Comparison of ENCODE assay signal across 8 mouse cellular contexts in the genomic region with DNA sequence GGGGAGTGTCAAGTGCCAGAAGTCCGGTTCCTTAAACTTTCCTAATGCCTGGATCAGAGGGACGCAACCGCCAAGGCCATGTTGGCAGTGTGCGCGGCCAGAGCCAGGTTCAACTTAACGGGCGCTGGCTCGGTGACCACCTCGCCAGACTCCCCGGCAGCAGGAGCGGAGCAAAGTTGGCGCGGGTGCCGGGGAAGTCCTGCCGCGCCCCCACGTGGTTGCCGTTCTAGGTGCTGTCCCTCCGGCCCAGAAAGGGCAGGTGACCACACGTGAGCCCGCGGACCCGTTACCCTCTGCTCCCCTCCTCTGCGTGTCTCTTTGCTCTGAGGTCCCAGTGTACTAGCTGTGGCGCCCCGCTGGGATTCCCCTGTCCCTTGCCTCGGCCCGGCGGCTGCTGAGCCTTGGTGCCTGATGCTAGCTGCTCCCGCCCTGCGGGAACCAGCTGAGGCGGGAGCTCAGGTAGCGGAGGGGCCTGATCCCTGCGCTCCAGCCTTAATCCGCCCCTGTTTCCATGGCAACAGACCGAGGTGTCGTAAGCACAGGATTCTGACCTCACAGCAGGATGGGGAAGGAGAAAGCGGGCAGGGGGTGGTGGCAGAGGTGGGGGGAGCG. TPM values are rescaled to one million over a fixed set of nuclear protein-coding genes. Genes with fewer than 3 reads are reported as not detected.
A peak's percentile ranks its signal among the peaks of the same experiment; 100 is the strongest.
DNase-seq lines count a peak whose midpoint lies in the region; ATAC-seq and TF ChIP-seq lines count a peak whose summit lies in the region.
"Had no signal": no experiment of that assay in that cellular context is flagged by ENCODE, and none has a peak within 500 bp of the region (broad histone marks: within the 10 kb centered on the region; RNA-seq: fewer than 3 reads in every experiment).

No protein-coding gene starts in this region.

- ATAC-seq in heart, embryonic 14.5 days (ENCODE audit: insufficient number of reproducible peaks, insufficient read depth, low FRiP score, low read depth): no peak
- peak; percentile 22; the same call in 1 of the 2 replicates for ATAC-seq in kidney, postnatal 0 days (replicated peaks; ENCODE audit: low FRiP score, low read depth)

- WGBS in heart, embryonic 14.5 days: 2% methylated on average over 38 of the region's 39 CpGs
- 2% methylated on average over 39 of the region's 39 CpGs for WGBS in kidney, postnatal 0 days

- H3K27ac ChIP-seq in ES-E14 (ENCODE audit: insufficient read depth, low read depth, low read length, poor library complexity, severe bottlenecking): no peak overlapping the region
- H3K27ac ChIP-seq in heart, embryonic 14.5 days (replicated peaks in 1 of 2; ENCODE audit: control insufficient read depth in 1 of 2, insufficient read depth in 1 of 2, low read depth in 2 of 2, low read length in 2 of 2): peak overlapping the region; percentile 28 to 91
- H3K27ac ChIP-seq in kidney, postnatal 0 days: no peak overlapping the region
- H3K27ac ChIP-seq in testis, adult 2 months (ENCODE audit: control insufficient read depth, insufficient read depth, low read depth, low read length): peak overlapping the region; percentile 59

- H3K9ac ChIP-seq in ES-E14 (ENCODE audit: insufficient read depth, low read depth, low read length, poor library complexity, severe bottlenecking): peak overlapping the region; percentile 56; the same call in 1 of the 2 replicates
- peak overlapping the region; percentile 77 for H3K9ac ChIP-seq in heart, embryonic 14.5 days (ENCODE audit: low read length)
- 0 out of 2 replicates have a peak overlapping the region, but pooled peaks have one; percentile 50 for H3K9ac ChIP-seq in kidney, postnatal 0 days (ENCODE audit: low read depth, low read length)

- peak overlapping the region; percentile 62 to 77 for H3K4me3 ChIP-seq in ES-E14 (ENCODE audit: insufficient read depth in 1 of 2, low read depth in 1 of 2, low read length in 2 of 2, poor library complexity in 1 of 2, severe bottlenecking in 1 of 2)
- H3K4me3 ChIP-seq in heart, embryonic 14.5 days (ENCODE audit: control insufficient read depth in 1 of 2, insufficient read depth in 1 of 2, low read depth in 1 of 2, low read length in 2 of 2): peak overlapping the region; percentile 63 to 67
- H3K4me3 ChIP-seq in kidney, postnatal 0 days (replicated peaks; ENCODE audit: low read depth, low read length): peak overlapping the region; percentile 55
- H3K4me3 ChIP-seq in testis, adult 2 months (ENCODE audit: control insufficient read depth, low read depth, low read length): peak overlapping the region; percentile 84

- in situ Hi-C loops in ES-E14 (cut with MboI; ENCODE audit: low sequenced_read_pairs in 2 of 2, unreplicated experiment in 2 of 2): loop anchor here (5.0 kb wide), 1 partner anchor 97 kb away; no protein-coding TSS in a partner anchor

- peak; percentile 40 for TF ChIP-seq CTCF in kidney, postnatal 0 days (IDR thresholded peaks at IDR 0.05; ENCODE audit: low read depth)
- TF ChIP-seq CTCF in testis, adult 2 months (IDR thresholded peaks at IDR 0.05; ENCODE audit: control insufficient read depth, insufficient read depth, insufficient replicate concordance, low read depth, low read length): no peak

- H3K4me2 ChIP-seq in heart, embryonic 14.5 days (ENCODE audit: low read length): peak overlapping the region; percentile 90
- peak overlapping the region; percentile 92 for H3K4me2 ChIP-seq in kidney, postnatal 0 days (ENCODE audit: low read length)

- no peaks in the 10 kb centered on the region for H3K9me3 ChIP-seq in ES-E14 (ENCODE audit: control insufficient read depth, insufficient read depth, low read depth, low read length)
- H3K9me3 ChIP-seq in heart, embryonic 14.5 days (ENCODE audit: control insufficient read depth, low read length): no peaks in the 10 kb centered on the region
- H3K9me3 ChIP-seq in kidney, postnatal 0 days (replicated peaks; ENCODE audit: low read length): no peaks in the 10 kb centered on the region

- H3K27me3 ChIP-seq in heart, embryonic 14.5 days (ENCODE audit: control insufficient read depth, insufficient read depth, low read length): peaks cover 26% of the 10 kb centered on the region
- H3K27me3 ChIP-seq in kidney, postnatal 0 days (ENCODE audit: insufficient read depth, low read length): peaks cover 24% of the 10 kb centered on the region
- no peaks in the 10 kb centered on the region for H3K27me3 ChIP-seq in testis, adult 2 months (ENCODE audit: control insufficient read depth, insufficient read depth, low read length)

- no peaks in the 10 kb centered on the region for H3K36me3 ChIP-seq in ES-E14 (ENCODE audit: control insufficient read depth, insufficient read depth, low read length, poor library complexity, severe bottlenecking)
- no peaks in the 10 kb centered on the region for H3K36me3 ChIP-seq in heart, embryonic 14.5 days (ENCODE audit: control insufficient read depth, insufficient read depth, low read length)
- H3K36me3 ChIP-seq in kidney, postnatal 0 days (ENCODE audit: insufficient read depth, low read length): no peaks in the 10 kb centered on the region
- no peaks in the 10 kb centered on the region for H3K36me3 ChIP-seq in testis, adult 2 months (ENCODE audit: control insufficient read depth, insufficient read depth, low read length)

- DNase-seq in CD4-positive, CD25-positive, alpha-beta regulatory T cell, adult 2 months (ENCODE audit: low read depth, low spot score): peak; percentile 80
- peak; percentile 95 for DNase-seq in ES-E14 (ENCODE audit: low read depth, low spot score)
- DNase-seq in cerebellum, postnatal 14 days: peak; percentile 79 to 80
- peak; percentile 44 for DNase-seq in kidney, postnatal 0 days (ENCODE audit: low spot score)
- DNase-seq in lung, postnatal 4 days: peak; percentile 49 to 55

- peak; percentile 80; the same call in 1 of the 2 replicates for TF ChIP-seq POLR2A in testis, adult 2 months (IDR thresholded peaks at IDR 0.05; ENCODE audit: control insufficient read depth, low read depth, low read length)

- peaks cover 2 to 20% of the 10 kb centered on the region in 2 experiments; a peak in 3 of 4 replicates for H3K4me1 ChIP-seq in ES-E14 (ENCODE audit: control insufficient read depth in 2 of 2, insufficient read depth in 2 of 2, low read length in 2 of 2, poor library complexity in 1 of 2)
- peaks cover 22 to 36% of the 10 kb centered on the region in 2 experiments for H3K4me1 ChIP-seq in heart, embryonic 14.5 days (ENCODE audit: control insufficient read depth in 2 of 2, insufficient read depth in 2 of 2, low read length in 2 of 2)
- H3K4me1 ChIP-seq in kidney, postnatal 0 days (replicated peaks; ENCODE audit: insufficient read depth, low read length): peaks cover 16% of the 10 kb centered on the region; the same call in 1 of the 2 replicates
- peaks cover 13% of the 10 kb centered on the region for H3K4me1 ChIP-seq in testis, adult 2 months (ENCODE audit: control insufficient read depth, insufficient read depth, low read length)

TF ChIP-seq in ES-E14, 5 proteins besides CTCF, POLR2A, EP300 and RAD21:
- TF ChIP-seq CHD2 (IDR thresholded peaks at IDR 0.05; ENCODE audit: low read depth, low read length): no peak
- TF ChIP-seq MAFK (IDR thresholded peaks at IDR 0.05; ENCODE audit: insufficient read depth, low read depth, low read length): no peak
- TF ChIP-seq ZC3H11A (IDR thresholded peaks at IDR 0.05; ENCODE audit: borderline replicate concordance, low read depth, low read length): no peak
- TF ChIP-seq ZNF384 (IDR thresholded peaks at IDR 0.05; ENCODE audit: low read depth, low read length): no peak
- TF ChIP-seq HCFC1 (IDR thresholded peaks at IDR 0.05; ENCODE audit: borderline replicate concordance, insufficient read depth, low read length): no peak
TF ChIP-seq in ES-E14: peak in this region for 0.

RNA-seq across cellular contexts. Expression of a gene that starts 1.4 kb away (rescaled TPM):
- total RNA-seq in ES-E14 (2012; rRNA removed): 1.0 and 1.1 TPM in 2 replicates
- 17.0 and 17.3 TPM in 2 replicates for polyA plus RNA-seq in heart, embryonic 14.5 days (2014; fragmentation: Nextera tagmentation; extraction: Ambion mirVana)
- 4.2 and 4.6 TPM in 2 replicates for polyA plus RNA-seq in kidney, postnatal 0 days (2015; fragmentation: Nextera tagmentation; extraction: Ambion mirVana)
- 3.1 and 3.3 TPM in 2 replicates for polyA plus RNA-seq in testis, adult 2 months (2012; rRNA removed)

RNA-seq across cellular contexts. Expression of a gene that starts 3.9 kb away (rescaled TPM):
- 32.8 and 43.6 TPM in 2 replicates for total RNA-seq in ES-E14 (2012; rRNA removed)
- 23.1 and 23.7 TPM in 2 replicates for polyA plus RNA-seq in heart, embryonic 14.5 days (2014; fragmentation: Nextera tagmentation; extraction: Ambion mirVana)
- polyA plus RNA-seq in kidney, postnatal 0 days (2015; fragmentation: Nextera tagmentation; extraction: Ambion mirVana): 26.3 TPM in 2 replicates
- polyA plus RNA-seq in testis, adult 2 months (2012; rRNA removed): 12.8 and 16.6 TPM in 2 replicates

RNA-seq across cellular contexts. Expression of a gene that starts 16.3 kb away (rescaled TPM):
- 11.7 and 14.8 TPM in 2 replicates for total RNA-seq in ES-E14 (2012; rRNA removed)
- polyA plus RNA-seq in heart, embryonic 14.5 days (2014; fragmentation: Nextera tagmentation; extraction: Ambion mirVana): 19.4 and 19.7 TPM in 2 replicates
- polyA plus RNA-seq in kidney, postnatal 0 days (2015; fragmentation: Nextera tagmentation; extraction: Ambion mirVana): 26.6 and 28.3 TPM in 2 replicates
- polyA plus RNA-seq in testis, adult 2 months (2012; rRNA removed): 9.1 and 10.2 TPM in 2 replicates

RNA-seq across cellular contexts. Expression of a gene that starts 25.6 kb away (rescaled TPM):
- 1.4 and 2.1 TPM in 2 replicates for total RNA-seq in ES-E14 (2012; rRNA removed)
- 6.4 and 6.8 TPM in 2 replicates for polyA plus RNA-seq in heart, embryonic 14.5 days (2014; fragmentation: Nextera tagmentation; extraction: Ambion mirVana)
- 18.5 and 26.9 TPM in 2 replicates for polyA plus RNA-seq in kidney, postnatal 0 days (2015; fragmentation: Nextera tagmentation; extraction: Ambion mirVana)
- 1.3 and 1.7 TPM in 2 replicates for polyA plus RNA-seq in testis, adult 2 months (2012; rRNA removed)
- total RNA-seq: hematopoietic stem cell, adult 5-6 weeks had no signal

Comparison
In these comparisons a context has a peak if more than half of its experiments do, and no peak if none do; other contexts are left out.
1. DNase-seq: peak in every context shown above with its lines; median percentile 95 in ES-E14; 80 in CD4-positive, CD25-positive, alpha-beta regulatory T cell, adult 2 months; 80 in cerebellum, postnatal 14 days; 52 in lung, postnatal 4 days; 44 in kidney, postnatal 0 days.
2. H3K27ac ChIP-seq: peak in heart, embryonic 14.5 days (2 of 2) and testis, adult 2 months (single experiment); none in ES-E14 (single experiment) and kidney, postnatal 0 days (single experiment).
3. Peak in every context shown above with its lines, with median percentiles within 50 percentile points of each other: H3K4me3 ChIP-seq and H3K9ac ChIP-seq.